Mouse (Mus musculus) neural tube, embryonic 11.5 days (tissue): ENCODE measurements around the gene Celsr3. TPM values are rescaled to one million over a fixed set of nuclear protein-coding genes. Genes with fewer than 3 reads are reported as not detected.

Source experiments
- ATAC-seq: fragments of 200-750 bp; cut with Nextera tagmentation; 2 replicates; pipeline ENCODE4 v1.8.0; 2017; ENCODE audit warnings: moderate number of reproducible peaks, mild to moderate bottlenecking, moderate TSS enrichment, moderate library complexity; ENCODE audit not compliant: insufficient read depth, low FRiP score, low TSS enrichment
- DNase-seq: peaks from one replicate; pipeline ENCODE4 v3.0.0-alpha.2; 2015; ENCODE audit warnings: low spot score
- H3K27ac ChIP-seq: fragments of 300-500 bp; sonication (generic); 2 replicates; pipeline ENCODE4 v1.5.1; 2014; ENCODE audit warnings: low read depth, mild to moderate bottlenecking, low read length
- H3K27me3 ChIP-seq: fragments of 300-500 bp; sonication (generic); 2 replicates; pipeline ENCODE4 v1.6.1; 2014; ENCODE audit warnings: mild to moderate bottlenecking, low read length, mixed read lengths; ENCODE audit not compliant: control insufficient read depth, insufficient read depth
- H3K36me3 ChIP-seq: fragments of 300-500 bp; sonication (generic); 2 replicates; pipeline ENCODE4 v1.6.1; 2014; ENCODE audit warnings: mild to moderate bottlenecking, low read length, moderate library complexity, mixed read lengths; ENCODE audit not compliant: control insufficient read depth, insufficient read depth
- H3K4me1 ChIP-seq: fragments of 300-500 bp; sonication (generic); 2 replicates; pipeline ENCODE4 v1.6.1; 2014; ENCODE audit warnings: low read length, mixed read lengths; ENCODE audit not compliant: control insufficient read depth, insufficient read depth
- H3K4me2 ChIP-seq: fragments of 300-500 bp; sonication (generic); 2 replicates; pipeline ENCODE4 v1.6.1; 2014; ENCODE audit warnings: low read depth, mild to moderate bottlenecking, moderate library complexity
- H3K4me3 ChIP-seq: fragments of 300-500 bp; sonication (generic); 2 replicates; pipeline ENCODE4 v1.5.1; 2014; ENCODE audit warnings: low read depth, low read length
- H3K9ac ChIP-seq: fragments of 300-500 bp; sonication (generic); 2 replicates; pipeline ENCODE4 v1.6.1; 2014; ENCODE audit warnings: mild to moderate bottlenecking, low read length
- H3K9me3 ChIP-seq: fragments of 300-500 bp; sonication (generic); 2 replicates; pipeline ENCODE4 v1.6.1; 2016; ENCODE audit warnings: low read length; ENCODE audit not compliant: control insufficient read depth
- WGBS: fragments of 180-500 bp; shearing (Covaris S2); extraction: QIAGEN DNeasy Blood & Tissue Kit; methylation state at CpG from one replicate; pipeline ENCODE4 v1.1.7; 2014; 5-methylcytosine and 5-hydroxymethylcytosine counted together
- polyA plus RNA-seq: library from polyadenylated mRNA; unstranded; fragments of >200 nt; fragmentation: Nextera tagmentation; extraction: Ambion mirVana; gene quantifications from 2 replicates; pipeline ENCODE4 v1.2.1, GENCODE M21; 2014

Celsr3 gene
- polyA plus RNA-seq, 1 experiment from 2014 or later: 6.7 TPM

DNA sequence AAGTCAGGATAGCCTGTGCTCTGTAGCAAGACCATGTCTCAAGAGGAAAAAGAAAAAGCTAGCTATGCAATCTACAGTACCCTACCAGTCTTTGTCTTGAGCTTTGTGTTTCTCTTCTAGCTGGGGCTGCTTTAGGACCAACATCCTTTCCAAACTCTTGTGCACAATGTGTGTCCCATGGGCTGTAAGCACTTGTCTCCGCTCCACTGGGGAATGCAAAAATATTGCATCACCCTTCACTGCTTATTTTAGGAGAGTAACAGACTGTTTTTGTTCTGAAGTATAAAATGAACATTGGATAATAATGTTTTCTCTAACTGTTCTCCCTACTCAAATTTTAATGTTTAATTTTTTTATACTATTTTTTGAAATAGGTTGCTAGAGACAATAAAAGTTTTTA, 39.6 kb upstream of the Celsr3 start:
- DNase-seq (no peak), ATAC-seq (no peak)
- Histone ChIP-seq H3K36me3 (no peaks in the 10 kb centered on the region), H3K4me3 (0 out of 2 replicates have a peak overlapping the region, but pooled peaks have one; percentile 94), H3K4me2 (peak overlapping the region; percentile 72; the same call in 1 of the 2 replicates), H3K4me1 (peaks cover 31% of the 10 kb centered on the region), H3K9me3 (no peaks in the 10 kb centered on the region), H3K9ac (no peak overlapping the region), H3K27ac (no peak overlapping the region), H3K27me3 (no peaks in the 10 kb centered on the region)
- 95% methylated on average over 1 of the region's 1 CpGs for WGBS

DNA sequence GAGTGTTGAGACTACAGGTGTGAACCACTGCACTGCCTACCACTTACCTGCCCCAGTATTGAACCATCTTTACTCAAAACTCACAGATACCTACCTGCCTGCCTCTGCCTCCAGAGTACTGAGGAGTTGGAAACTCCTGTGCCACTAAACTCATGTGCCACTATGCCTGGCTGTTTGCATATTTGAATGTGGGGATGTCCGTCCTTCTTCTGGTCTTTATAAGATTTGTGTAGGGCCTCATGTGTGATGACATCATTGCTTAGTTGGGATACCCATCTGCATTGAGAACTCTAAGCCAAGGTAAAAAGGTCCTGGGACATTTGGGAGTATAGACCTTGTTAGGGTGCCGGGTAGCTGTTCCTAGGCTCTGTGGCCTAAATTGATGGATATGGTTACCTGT, 39.0 kb upstream of the Celsr3 start:
- 93% methylated on average over 2 of the region's 2 CpGs for WGBS
- Histone ChIP-seq H3K4me2 (no peak overlapping the region), H3K27me3 (no peaks in the 10 kb centered on the region), H3K4me3 (no peak overlapping the region), H3K9me3 (no peaks in the 10 kb centered on the region), H3K27ac (no peak overlapping the region), H3K9ac (no peak overlapping the region), H3K4me1 (peaks cover 35% of the 10 kb centered on the region), H3K36me3 (no peaks in the 10 kb centered on the region)
- DNase-seq (no peak), ATAC-seq (no peak)

DNA sequence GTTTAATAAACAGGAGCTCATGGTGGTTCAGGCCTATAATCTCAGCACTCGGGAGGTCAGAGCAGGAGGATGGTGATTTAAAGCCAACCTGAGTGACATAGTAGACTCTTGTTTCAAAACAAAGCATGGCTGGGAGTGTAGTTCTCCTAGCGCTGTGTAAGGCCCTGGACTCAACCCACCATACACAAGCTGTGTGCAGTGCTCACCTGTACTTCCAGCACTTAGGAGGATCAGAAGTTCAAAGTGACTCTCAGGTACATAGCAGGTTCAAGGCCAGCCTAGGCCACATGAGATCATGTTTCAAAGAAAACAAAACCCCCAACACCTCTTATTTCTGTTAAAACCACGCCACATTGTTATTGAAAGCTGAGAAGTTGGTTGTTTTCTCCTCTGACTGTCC, 37.4 kb upstream of the Celsr3 start:
- Histone ChIP-seq H3K4me2 (no peak overlapping the region), H3K4me3 (no peak overlapping the region), H3K27ac (no peak overlapping the region), H3K9ac (no peak overlapping the region), H3K9me3 (no peaks in the 10 kb centered on the region), H3K27me3 (no peaks in the 10 kb centered on the region), H3K36me3 (no peaks in the 10 kb centered on the region), H3K4me1 (peaks cover 33% of the 10 kb centered on the region)
- no peak for ATAC-seq
- WGBS: 79% methylated on average over 3 of the region's 3 CpGs
- DNase-seq: no peak

DNA sequence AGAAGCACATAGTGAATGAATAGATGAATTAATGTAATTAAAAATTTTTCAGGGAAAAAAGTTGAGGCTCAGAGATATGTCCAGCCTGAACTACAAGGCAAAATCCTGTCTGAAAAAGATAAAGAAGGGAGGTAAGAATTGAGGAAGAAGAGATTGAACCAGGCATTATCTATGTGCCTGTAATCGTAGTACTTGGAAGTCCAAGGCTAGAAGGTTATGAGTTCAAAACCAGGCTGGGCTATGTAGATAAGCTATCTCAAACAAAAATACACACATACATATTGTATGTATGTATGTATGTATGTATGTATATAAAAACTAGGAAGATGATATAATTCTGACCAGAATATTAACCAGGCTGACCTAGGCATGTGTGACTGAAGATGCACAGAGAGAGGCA, 33.8 kb upstream of the Celsr3 start:
- DNase-seq: no peak
- H3K36me3 ChIP-seq: peaks cover 3% of the 10 kb centered on the region; the same call in 1 of the 2 replicates
- 95% methylated on average over 1 of the region's 1 CpGs for WGBS
- H3K4me1 ChIP-seq: peaks cover 18% of the 10 kb centered on the region
- H3K4me3 ChIP-seq: no peak overlapping the region
- no peak for ATAC-seq
- H3K4me2 ChIP-seq: no peak overlapping the region
- H3K9ac ChIP-seq: no peak overlapping the region
- H3K27me3 ChIP-seq: no peaks in the 10 kb centered on the region
- no peaks in the 10 kb centered on the region for H3K9me3 ChIP-seq
- no peak overlapping the region for H3K27ac ChIP-seq

DNA sequence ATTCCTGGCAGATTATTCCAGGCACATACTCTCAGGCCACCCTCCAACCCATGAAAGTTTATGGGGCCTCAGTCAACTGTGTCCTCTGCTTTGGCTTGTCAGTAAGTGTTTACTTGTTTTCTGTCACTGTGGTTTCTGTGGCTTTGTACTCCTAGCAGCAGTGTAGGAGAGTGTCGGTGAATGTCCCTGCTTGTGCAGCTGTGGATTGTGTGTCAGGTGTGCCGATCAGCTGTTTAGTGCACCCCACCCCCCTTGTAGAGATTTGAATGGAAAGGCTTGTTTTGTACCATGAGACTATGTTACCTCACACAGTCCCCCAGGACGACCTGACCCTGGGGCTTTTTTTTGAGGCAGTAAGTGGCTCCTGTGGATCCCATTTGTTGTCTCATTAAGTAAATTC, 33.4 kb upstream of the Celsr3 start:
- Histone ChIP-seq H3K9me3 (no peaks in the 10 kb centered on the region), H3K4me2 (no peak overlapping the region), H3K4me1 (peaks cover 15% of the 10 kb centered on the region), H3K27me3 (no peaks in the 10 kb centered on the region), H3K9ac (no peak overlapping the region), H3K27ac (no peak overlapping the region), H3K4me3 (no peak overlapping the region), H3K36me3 (peaks cover 5% of the 10 kb centered on the region; the same call in 1 of the 2 replicates)
- WGBS: 65% methylated on average over 3 of the region's 3 CpGs
- DNase-seq (no peak), ATAC-seq (no peak)

DNA sequence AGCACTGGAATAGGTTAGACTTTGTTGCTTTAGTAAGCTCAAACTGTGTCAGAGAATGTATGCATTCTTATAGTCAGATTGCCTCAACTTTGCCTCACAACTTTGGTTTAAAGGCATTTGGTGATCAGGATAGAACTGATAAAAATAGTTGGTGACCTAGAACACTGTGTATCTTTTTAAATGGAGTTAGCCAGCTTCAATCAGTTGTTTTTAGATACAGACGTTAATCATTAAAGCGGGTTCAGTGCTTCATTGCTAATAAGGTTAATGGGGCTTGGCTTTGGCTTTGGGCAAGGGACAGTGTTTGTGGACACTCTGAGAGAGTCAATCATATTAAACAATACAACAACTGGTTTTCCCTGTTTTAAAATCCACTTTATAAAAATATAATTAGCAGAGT, 30.8 kb upstream of the Celsr3 start:
- peaks cover 8% of the 10 kb centered on the region for H3K36me3 ChIP-seq
- H3K9me3 ChIP-seq: no peaks in the 10 kb centered on the region
- no peak overlapping the region for H3K27ac ChIP-seq
- no peaks in the 10 kb centered on the region for H3K27me3 ChIP-seq
- no peak for DNase-seq
- no peak overlapping the region for H3K4me2 ChIP-seq
- ATAC-seq: no peak
- no peak overlapping the region for H3K9ac ChIP-seq
- peaks cover 9% of the 10 kb centered on the region; the same call in 1 of the 2 replicates for H3K4me1 ChIP-seq
- H3K4me3 ChIP-seq: no peak overlapping the region
- 64% methylated on average over 2 of the region's 2 CpGs for WGBS

DNA sequence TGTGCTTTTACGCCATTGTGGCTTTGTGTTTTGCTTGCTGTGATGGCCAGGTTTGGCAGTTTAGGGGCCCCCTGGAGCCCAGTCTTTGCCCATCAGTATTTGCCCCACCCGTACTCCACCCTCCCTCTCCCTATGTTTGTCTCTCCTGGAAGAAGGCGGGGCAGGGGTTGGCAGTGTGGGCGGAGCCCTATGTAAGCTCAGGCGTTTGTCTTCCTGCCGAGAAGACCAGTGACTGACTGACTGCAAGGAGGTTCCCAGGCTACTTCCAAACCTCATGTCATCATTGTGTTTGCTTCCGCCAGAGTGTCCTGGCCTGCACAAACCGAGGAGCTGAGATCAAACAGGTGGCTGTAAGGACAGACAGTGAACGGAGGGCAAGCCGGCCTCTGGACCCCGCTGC, 30.4 kb upstream of the Celsr3 start:
- no peaks in the 10 kb centered on the region for H3K27me3 ChIP-seq
- DNase-seq (peak; percentile 21), ATAC-seq (no peak; the same call in 1 of the 2 replicates)
- H3K4me1 ChIP-seq: peaks cover 9% of the 10 kb centered on the region; the same call in 1 of the 2 replicates
- no peak overlapping the region for H3K27ac ChIP-seq
- H3K36me3 ChIP-seq: peaks cover 8% of the 10 kb centered on the region
- H3K4me2 ChIP-seq: no peak overlapping the region
- WGBS: 34% methylated on average over 11 of the region's 11 CpGs
- H3K4me3 ChIP-seq: no peak overlapping the region
- H3K9me3 ChIP-seq: no peaks in the 10 kb centered on the region
- H3K9ac ChIP-seq: no peak overlapping the region

DNA sequence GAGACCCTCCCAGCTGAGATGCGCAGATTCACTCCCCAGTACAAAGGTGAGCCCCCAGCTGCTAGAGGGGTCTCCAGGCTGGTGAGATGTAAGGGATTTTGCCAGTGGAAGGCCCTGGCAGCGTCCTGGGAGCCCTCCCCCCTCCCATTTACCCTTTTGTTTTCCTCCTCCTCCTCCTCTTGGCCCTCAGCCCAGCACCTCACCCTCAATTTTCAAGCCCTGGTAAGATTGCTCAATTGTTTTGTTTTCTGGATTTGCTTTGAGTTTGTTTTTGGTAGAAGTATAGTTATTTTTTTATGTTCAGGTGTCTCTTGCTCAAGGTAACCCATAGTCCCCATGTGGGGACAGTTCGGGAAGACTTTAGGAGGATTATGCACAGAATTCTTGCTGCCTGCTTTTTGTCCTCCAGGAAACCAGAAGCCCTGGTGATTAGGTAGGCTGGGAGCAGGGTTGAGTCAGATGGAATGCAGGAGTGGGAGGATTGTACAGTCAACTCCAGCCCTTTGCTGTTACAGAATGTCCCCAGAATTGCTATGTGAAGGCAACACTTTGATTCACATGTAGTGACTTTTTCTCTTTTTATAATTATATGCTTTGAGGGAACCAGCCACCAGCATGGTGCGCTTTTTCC, 29.7 kb upstream of the Celsr3 start:
- H3K9me3 ChIP-seq: no peaks in the 10 kb centered on the region
- no peak overlapping the region for H3K4me3 ChIP-seq
- H3K36me3 ChIP-seq: peaks cover 8% of the 10 kb centered on the region
- DNase-seq: no peak
- peaks cover 9% of the 10 kb centered on the region; the same call in 1 of the 2 replicates for H3K4me1 ChIP-seq
- WGBS: 85% methylated on average over 4 of the region's 4 CpGs
- no peak overlapping the region for H3K4me2 ChIP-seq
- no peak for ATAC-seq
- no peak overlapping the region for H3K9ac ChIP-seq
- H3K27ac ChIP-seq: no peak overlapping the region
- H3K27me3 ChIP-seq: no peaks in the 10 kb centered on the region

DNA sequence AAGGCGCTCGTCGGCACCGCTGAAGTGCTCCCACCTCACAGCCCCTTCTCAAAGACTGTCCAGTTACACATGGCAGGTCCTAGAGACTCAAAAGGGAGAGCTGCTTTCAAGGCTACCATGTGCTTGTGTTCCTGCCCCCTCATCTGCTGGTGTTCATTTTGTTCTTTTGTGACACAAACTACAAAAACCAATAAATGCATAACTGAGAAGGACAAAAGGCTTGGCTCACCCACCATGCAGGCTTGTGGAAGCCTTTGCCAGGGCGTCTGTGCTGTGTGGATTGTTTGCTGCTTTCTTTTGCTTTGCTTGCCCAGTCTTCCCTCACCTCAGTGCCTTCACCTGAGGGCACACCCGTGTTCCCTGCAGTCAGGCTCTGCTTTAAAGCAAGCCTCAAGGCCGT, 28.6 kb upstream of the Celsr3 start:
- WGBS: 90% methylated on average over 7 of the region's 7 CpGs
- peaks cover 8% of the 10 kb centered on the region for H3K36me3 ChIP-seq

More for the DNA sequence above, 28.6 kb upstream of the Celsr3 start:
- 0 out of 2 replicates have a peak, but pooled peaks cover 5% of the 10 kb centered on the region for H3K4me1 ChIP-seq
- no peak for ATAC-seq
- H3K4me2 ChIP-seq: no peak overlapping the region
- H3K4me3 ChIP-seq: no peak overlapping the region
- no peak for DNase-seq
- H3K9ac ChIP-seq: no peak overlapping the region
- H3K27ac ChIP-seq: no peak overlapping the region
- no peaks in the 10 kb centered on the region for H3K9me3 ChIP-seq
- no peaks in the 10 kb centered on the region for H3K27me3 ChIP-seq
